Mouse (Mus musculus) embryonic facial prominence, embryonic 14.5 days (tissue): ENCODE measurements at regions not wholly inside any gene's neighbourhood (a gene's known extent, or its start where the extent isn't known, plus 50 kb on each side); places are given as distances from the start of the nearest gene placed in this dataset.

Experiments
- ATAC-seq: fragments of 200-750 bp; cut with Nextera tagmentation; 2 replicates; pipeline ENCODE4 v1.8.0; 2017; ENCODE audit warnings: low read depth, moderate number of reproducible peaks, moderate TSS enrichment
- DNase-seq: peaks from one replicate; pipeline ENCODE4 v3.0.0-alpha.2; 2015; ENCODE audit warnings: low spot score
- H3K27ac ChIP-seq: fragments of 300-500 bp; sonication (generic); replicated peaks from 2 replicates; pipeline ENCODE4 v1.5.1; 2014; ENCODE audit warnings: low read depth, mild to moderate bottlenecking, low read length, moderate library complexity
- H3K27me3 ChIP-seq: fragments of 300-500 bp; sonication (generic); replicated peaks from 2 replicates; pipeline ENCODE4 v1.6.1; 2014; ENCODE audit warnings: low read length; ENCODE audit not compliant: control insufficient read depth, insufficient read depth
- H3K36me3 ChIP-seq: fragments of 300-500 bp; sonication (generic); 2 replicates; pipeline ENCODE4 v1.6.1; 2014; ENCODE audit warnings: low read length, mixed read lengths; ENCODE audit not compliant: control insufficient read depth, insufficient read depth
- H3K4me1 ChIP-seq: fragments of 300-500 bp; sonication (generic); 2 replicates; pipeline ENCODE4 v1.6.1; 2014; ENCODE audit warnings: antibody characterized with exemption, low read length; ENCODE audit not compliant: control insufficient read depth, insufficient read depth
- H3K4me2 ChIP-seq: fragments of 300-500 bp; sonication (generic); 2 replicates; pipeline ENCODE4 v1.6.1; 2014; ENCODE audit warnings: low read depth, mild to moderate bottlenecking, low read length, moderate library complexity, mixed read lengths
- H3K4me3 ChIP-seq: fragments of 300-500 bp; sonication (generic); 2 replicates; pipeline ENCODE4 v1.5.1; 2014; ENCODE audit warnings: low read depth, mild to moderate bottlenecking, low read length
- H3K9ac ChIP-seq: fragments of 300-500 bp; sonication (generic); 2 replicates; pipeline ENCODE4 v1.6.1; 2014; ENCODE audit warnings: low read depth, mild to moderate bottlenecking, low read length, moderate library complexity, mixed read lengths
- H3K9me3 ChIP-seq: fragments of 300-500 bp; sonication (generic); 2 replicates; pipeline ENCODE4 v1.6.1; 2016; ENCODE audit warnings: low read length; ENCODE audit not compliant: control insufficient read depth
- WGBS: fragments of 180-500 bp; shearing (Covaris S2); extraction: QIAGEN DNeasy Blood & Tissue Kit; methylation state at CpG from one replicate; pipeline ENCODE4 v1.1.7; 2014; 5-methylcytosine and 5-hydroxymethylcytosine counted together

DNA sequence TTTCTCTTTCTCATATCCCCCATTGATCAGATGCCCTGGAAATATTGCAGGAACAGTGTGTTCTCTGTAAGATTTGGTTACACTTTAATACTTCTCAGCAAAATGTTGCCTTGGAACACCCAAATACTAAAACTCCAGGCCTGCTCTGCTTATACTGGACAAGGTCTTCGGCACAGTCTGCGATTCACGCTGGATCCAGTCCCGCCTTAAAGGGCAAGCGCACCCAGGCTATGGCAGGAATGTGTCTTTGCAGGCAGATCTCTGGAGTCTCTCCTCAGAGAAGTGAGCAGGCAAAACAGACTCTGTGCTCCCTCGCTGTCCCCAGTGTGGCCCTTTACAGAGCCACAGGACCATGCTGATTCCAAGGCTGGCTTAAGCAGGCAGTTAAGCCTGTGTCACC is 246.2 kb upstream of the Runx1 start:
- H3K36me3 ChIP-seq: no peaks in the 10 kb centered on the region
- DNase-seq (peak; percentile 63), ATAC-seq (peak; percentile 47; the same call in 1 of the 2 replicates)
- H3K4me1 ChIP-seq: no peaks in the 10 kb centered on the region
- no peak overlapping the region for H3K4me2 ChIP-seq
- no peaks in the 10 kb centered on the region for H3K27me3 ChIP-seq
- no peak overlapping the region; the same call in 1 of the 2 replicates for H3K9ac ChIP-seq
- peak overlapping the region; percentile 76 for H3K27ac ChIP-seq
- no peak overlapping the region for H3K4me3 ChIP-seq
- H3K9me3 ChIP-seq: no peaks in the 10 kb centered on the region
- whole genome bisulfite sequencing: 43% methylated on average over 6 of the region's 6 CpGs

- H3K4me3 ChIP-seq: no peak overlapping the region
- no peak overlapping the region for H3K9ac ChIP-seq
- 36% methylated on average over 6 of the region's 6 CpGs for WGBS
- H3K27me3 ChIP-seq: no peaks in the 10 kb centered on the region
- no peak overlapping the region for H3K4me2 ChIP-seq
- H3K27ac ChIP-seq: peak overlapping the region; percentile 76
- peak; percentile 63 for ATAC-seq
- no peaks in the 10 kb centered on the region for H3K9me3 ChIP-seq
- H3K4me1 ChIP-seq: no peaks in the 10 kb centered on the region
- H3K36me3 ChIP-seq: no peaks in the 10 kb centered on the region
- peak; percentile 64 for DNase-seq
These were observed 245.8 kb upstream of the Runx1 start for GRCm38 (mm10) chr16:93071726-93072125.

- no peak overlapping the region for H3K9ac ChIP-seq
- H3K27ac ChIP-seq: no peak overlapping the region
- H3K4me1 ChIP-seq: no peaks in the 10 kb centered on the region
- ATAC-seq: no peak
- H3K36me3 ChIP-seq: no peaks in the 10 kb centered on the region
- 79% methylated on average over 2 of the region's 2 CpGs for WGBS
- DNase-seq: no peak
- H3K4me3 ChIP-seq: no peak overlapping the region
- no peaks in the 10 kb centered on the region for H3K27me3 ChIP-seq
- no peak overlapping the region for H3K4me2 ChIP-seq
- H3K9me3 ChIP-seq: no peaks in the 10 kb centered on the region
These were observed 240.9 kb upstream of the Runx1 start for GRCm38 (mm10) chr16:93066821-93067220.

GRCm38 (mm10) chr16:93061475-93062179 is 235.7 kb upstream of the Runx1 start:
- no peak overlapping the region for H3K4me3 ChIP-seq
- H3K27ac ChIP-seq: no peak overlapping the region
- H3K9ac ChIP-seq: no peak overlapping the region
- H3K27me3 ChIP-seq: no peaks in the 10 kb centered on the region
- H3K36me3 ChIP-seq: no peaks in the 10 kb centered on the region
- no peak for DNase-seq
- H3K4me2 ChIP-seq: no peak overlapping the region
- no peaks in the 10 kb centered on the region for H3K9me3 ChIP-seq
- H3K4me1 ChIP-seq: no peaks in the 10 kb centered on the region
- no peak for ATAC-seq
- 61% methylated on average over 4 of the region's 4 CpGs for WGBS

DNA sequence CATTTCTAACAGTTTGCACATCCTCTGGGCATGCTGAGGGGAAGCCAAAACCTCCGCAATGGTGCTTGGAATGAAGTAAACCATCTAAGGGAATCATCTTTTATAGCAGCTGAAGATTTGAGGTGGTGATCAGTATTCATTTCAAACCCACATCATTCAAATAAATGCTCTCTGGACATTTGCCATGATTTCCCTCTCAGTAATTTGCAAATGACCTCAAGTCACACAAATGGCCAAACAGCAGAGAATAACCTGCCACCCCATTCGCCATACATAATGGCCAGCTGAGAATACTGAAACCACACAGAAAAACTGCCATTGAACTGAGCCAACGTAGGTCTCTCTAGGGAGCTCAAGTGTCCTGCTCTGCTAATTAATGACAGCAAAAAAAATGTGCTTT is 230.3 kb upstream of the Runx1 start:
- Histone ChIP-seq H3K27me3 (no peaks in the 10 kb centered on the region), H3K27ac (no peak overlapping the region), H3K9me3 (no peaks in the 10 kb centered on the region), H3K4me1 (no peaks in the 10 kb centered on the region), H3K36me3 (no peaks in the 10 kb centered on the region), H3K4me2 (no peak overlapping the region), H3K9ac (no peak overlapping the region), H3K4me3 (no peak overlapping the region)
- DNase-seq (no peak), ATAC-seq (no peak)
- 59% methylated on average over 3 of the region's 3 CpGs for WGBS

- Histone ChIP-seq H3K9ac (no peak overlapping the region), H3K4me1 (no peaks in the 10 kb centered on the region), H3K27me3 (no peaks in the 10 kb centered on the region), H3K4me3 (no peak overlapping the region), H3K36me3 (no peaks in the 10 kb centered on the region), H3K4me2 (no peak overlapping the region), H3K27ac (no peak overlapping the region), H3K9me3 (no peaks in the 10 kb centered on the region)
- DNase-seq (no peak), ATAC-seq (no peak)
- WGBS: 80% methylated on average over 4 of the region's 4 CpGs
These were observed 229.6 kb upstream of the Runx1 start for GRCm38 (mm10) chr16:93055545-93055944.

DNA sequence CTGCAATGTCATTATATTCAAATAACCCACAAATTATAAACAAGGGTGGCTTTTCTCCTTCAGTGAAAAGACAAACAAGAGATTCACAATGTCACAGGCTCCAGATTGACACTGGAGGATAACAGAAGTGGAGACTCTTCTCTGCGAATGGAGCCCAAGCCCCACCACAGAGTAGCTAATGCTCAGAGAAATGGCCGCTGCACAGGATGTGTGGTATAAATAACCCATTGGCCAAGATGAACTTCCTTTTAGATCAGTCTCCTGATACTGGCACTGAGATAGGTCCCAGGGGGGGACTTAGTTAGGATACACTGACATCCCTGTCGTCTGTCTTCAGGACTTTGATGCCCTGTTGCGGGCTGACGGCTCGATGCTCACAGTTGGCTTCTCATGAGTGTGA is 225.3 kb upstream of the Runx1 start:
- Histone ChIP-seq H3K4me2 (no peak overlapping the region), H3K9ac (no peak overlapping the region), H3K27me3 (no peaks in the 10 kb centered on the region), H3K36me3 (no peaks in the 10 kb centered on the region), H3K4me1 (no peaks in the 10 kb centered on the region), H3K9me3 (no peaks in the 10 kb centered on the region), H3K27ac (no peak overlapping the region), H3K4me3 (no peak overlapping the region)
- DNase-seq (no peak), ATAC-seq (no peak)
- WGBS: 72% methylated on average over 6 of the region's 6 CpGs

DNA sequence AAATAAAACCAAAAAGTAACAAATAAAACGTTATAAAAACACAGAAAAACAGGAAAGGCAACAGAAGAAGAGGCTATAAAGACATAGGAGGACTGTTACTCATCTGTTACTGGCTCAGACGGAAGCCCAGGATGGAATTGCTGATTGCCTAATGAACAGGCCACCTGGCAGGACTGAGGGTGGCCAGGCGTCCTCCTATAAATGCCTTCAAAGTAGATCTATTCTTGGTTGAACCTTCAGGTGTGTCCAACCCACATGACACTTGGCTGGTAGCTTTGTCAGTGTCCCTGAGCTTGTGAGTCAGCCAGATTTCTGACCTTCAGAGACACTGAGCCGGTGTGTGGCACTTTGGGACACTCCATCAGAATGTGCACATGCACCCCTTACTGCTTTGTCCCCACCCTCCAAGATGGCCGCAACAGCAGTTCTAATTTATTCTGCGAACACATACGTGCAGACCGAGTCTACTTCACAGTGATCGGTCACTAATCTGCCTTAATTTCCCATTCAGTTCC is 222.5 kb upstream of the Runx1 start:
- no peak for DNase-seq
- H3K4me1 ChIP-seq: peaks cover 2% of the 10 kb centered on the region; the same call in 1 of the 2 replicates
- no peak for ATAC-seq
- H3K27ac ChIP-seq: no peak overlapping the region
- H3K9ac ChIP-seq: no peak overlapping the region
- no peak overlapping the region for H3K4me3 ChIP-seq
- no peaks in the 10 kb centered on the region for H3K36me3 ChIP-seq
- no peak overlapping the region for H3K4me2 ChIP-seq
- H3K9me3 ChIP-seq: no peaks in the 10 kb centered on the region
- no peaks in the 10 kb centered on the region for H3K27me3 ChIP-seq
- 84% methylated on average over 9 of the region's 9 CpGs for WGBS

GRCm38 (mm10) chr16:93047594-93047993 is 221.6 kb upstream of the Runx1 start:
- Histone ChIP-seq H3K4me1 (peaks cover 10% of the 10 kb centered on the region; the same call in 1 of the 2 replicates), H3K4me2 (no peak overlapping the region), H3K27me3 (no peaks in the 10 kb centered on the region), H3K4me3 (no peak overlapping the region), H3K36me3 (no peaks in the 10 kb centered on the region), H3K9ac (no peak overlapping the region), H3K27ac (no peak overlapping the region), H3K9me3 (no peaks in the 10 kb centered on the region)
- 91% methylated on average over 1 of the region's 1 CpGs for WGBS
- ATAC-seq (no peak), DNase-seq (no peak)
